Mouse (Mus musculus): ENCODE data around the gene Timp4. TPM values are rescaled to one million over a fixed set of nuclear protein-coding genes. Genes with fewer than 3 reads are reported as not detected.
"Not testable (repeated sequence)": the region's sequence is repeated elsewhere in the genome, so short reads cannot be mapped to it uniquely, and the experiment has no call there.

The Timp4 gene
- total RNA-seq, 2 experiments from 2014 or later: 19.9 to 22.0 TPM

DNA sequence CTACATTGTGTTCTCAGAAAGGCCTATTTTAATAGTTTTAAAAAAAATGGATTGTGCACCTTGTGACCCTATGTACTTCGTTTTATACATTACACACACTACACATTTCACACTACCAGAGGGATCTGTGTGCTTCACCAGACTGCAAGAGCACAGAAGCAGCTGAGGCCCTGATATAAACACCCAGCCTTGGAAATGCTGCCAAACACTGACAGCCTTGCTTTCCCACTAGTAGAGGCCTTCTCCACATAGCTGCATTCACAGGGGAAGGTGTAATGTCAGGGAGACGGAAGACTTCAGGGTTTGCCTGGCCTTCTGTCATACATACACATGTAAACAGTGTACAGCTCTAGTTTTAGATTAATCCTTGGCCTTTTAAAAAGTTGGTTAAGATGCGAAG lies 3.2 kb upstream of the Timp4 start:
- no peak for DNase-seq (ENCODE audit: low spot score in 2 of 2)

DNA sequence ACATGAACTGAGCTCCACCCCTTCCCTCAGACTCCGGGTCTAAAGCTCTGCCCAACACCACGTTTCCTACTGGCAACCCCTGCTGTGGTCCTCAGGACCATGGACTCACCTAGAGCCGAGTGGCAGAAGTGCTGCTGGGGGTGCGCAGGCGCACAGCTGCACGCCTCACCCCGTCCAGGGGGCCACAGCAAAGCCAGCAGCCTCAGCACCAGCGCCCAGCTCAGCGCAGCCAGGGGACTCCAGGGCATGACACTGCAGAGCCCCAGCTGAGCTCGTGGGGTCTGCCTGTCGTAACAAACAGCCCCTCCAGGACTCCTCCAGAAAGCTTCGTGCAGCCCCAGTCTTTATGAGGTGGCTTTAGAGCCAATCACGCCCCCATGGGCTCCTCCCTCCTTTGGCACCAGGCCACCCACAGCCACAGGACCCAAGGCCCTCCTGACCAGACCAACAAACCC lies 447 bp downstream of the Timp4 start:
- no peak for DNase-seq (ENCODE audit: low spot score in 2 of 2)

DNA sequence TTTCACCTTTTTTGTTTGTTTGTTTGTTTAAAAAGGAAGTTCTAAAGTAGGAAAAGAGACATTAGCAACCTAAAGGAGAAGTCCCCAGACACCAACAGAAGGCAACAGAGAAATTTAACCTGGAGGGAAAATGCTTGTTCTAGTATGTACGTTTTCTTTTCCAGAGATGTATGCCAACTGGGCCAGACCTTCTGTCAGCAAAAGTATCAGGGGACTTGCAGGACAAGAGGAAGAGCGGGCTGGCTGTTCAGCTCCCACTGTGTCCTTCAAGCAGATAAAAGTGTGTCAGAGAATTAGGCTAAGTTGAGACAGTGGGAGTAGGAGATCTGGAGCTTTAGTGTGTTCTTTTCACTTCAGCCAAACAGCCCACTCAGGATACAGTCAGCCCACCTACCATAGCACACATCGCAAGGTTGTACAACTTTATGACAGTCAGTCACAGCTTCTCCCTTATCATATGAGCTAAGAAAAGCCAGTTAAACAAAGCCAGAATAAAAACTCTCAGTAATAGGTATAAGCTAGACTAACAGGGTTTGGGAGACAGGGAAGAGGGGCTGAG lies 6.4 kb downstream of the Timp4 start:
- no peak for DNase-seq (ENCODE audit: low spot score in 2 of 2)

DNA sequence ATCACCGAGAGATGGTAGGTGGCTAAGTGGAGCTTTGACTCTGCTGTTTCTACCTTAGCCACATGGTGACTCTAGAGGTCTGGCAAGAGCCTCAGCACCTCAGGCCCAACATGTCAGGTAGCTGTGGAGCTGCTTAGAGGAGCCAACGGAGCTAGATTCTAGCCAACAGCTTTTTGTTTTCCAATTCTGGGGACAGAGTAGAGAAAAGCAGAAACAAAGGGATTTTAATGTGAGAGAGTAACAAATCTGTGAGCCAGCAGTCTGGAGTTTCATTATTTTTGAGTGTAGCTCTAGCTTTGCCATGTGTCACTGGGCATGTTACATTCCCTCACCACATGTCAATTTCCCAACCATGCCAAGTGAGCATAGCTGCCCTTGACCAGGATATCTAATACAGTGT lies 7.8 kb downstream of the Timp4 start:
- no peak for DNase-seq (ENCODE audit: low spot score in 2 of 2)

DNA sequence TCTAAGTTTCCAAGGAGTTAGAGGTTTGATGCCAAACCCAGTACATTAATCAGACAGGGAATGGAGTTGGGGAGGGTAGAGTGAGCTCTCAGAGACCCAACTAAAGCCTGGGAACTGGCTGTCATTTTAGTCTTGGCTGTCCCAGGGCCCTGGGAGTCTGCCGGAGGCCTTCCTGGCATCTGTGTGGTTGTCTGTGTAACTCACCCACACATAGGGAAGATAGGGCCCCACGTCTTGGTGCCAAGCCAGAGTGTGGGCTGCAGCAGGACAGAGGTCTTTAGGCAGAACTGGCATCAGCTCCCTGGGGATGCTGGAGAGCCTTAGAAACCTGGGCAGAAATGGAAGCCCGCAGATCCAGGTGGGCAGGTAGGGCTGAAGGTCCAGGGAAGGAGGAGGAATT lies 10.1 kb downstream of the Timp4 start:
- DNase-seq (ENCODE audit: low spot score in 2 of 2): no peak

DNA sequence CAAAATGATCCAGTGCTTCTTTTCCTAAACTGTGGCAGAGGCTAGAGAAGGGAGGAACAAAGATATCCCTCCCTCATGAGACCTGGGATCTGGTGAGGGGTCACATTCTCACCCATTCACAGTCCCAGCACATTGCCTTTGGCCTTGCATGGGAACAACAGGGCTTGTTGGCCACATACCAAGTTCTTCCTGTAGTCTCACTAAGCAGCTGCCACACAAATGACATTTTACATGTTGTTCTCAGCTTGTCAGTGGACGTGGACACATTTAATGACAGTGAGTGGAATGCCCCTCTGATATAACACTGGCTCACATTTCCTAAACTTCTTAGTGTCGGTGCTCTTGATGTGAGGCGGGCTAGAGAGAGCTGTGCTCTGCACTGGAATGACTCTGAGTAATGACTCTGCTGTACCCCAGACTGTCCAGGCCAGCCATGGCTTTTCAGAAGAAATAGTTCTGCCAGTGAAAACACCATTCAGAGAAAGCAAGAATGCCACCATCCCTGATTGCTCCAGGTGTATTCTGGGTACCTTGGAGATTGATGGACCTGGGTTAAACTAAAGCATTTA lies 10.8 kb downstream of the Timp4 start:
- DNase-seq (ENCODE audit: low spot score in 2 of 2): no peak

DNA sequence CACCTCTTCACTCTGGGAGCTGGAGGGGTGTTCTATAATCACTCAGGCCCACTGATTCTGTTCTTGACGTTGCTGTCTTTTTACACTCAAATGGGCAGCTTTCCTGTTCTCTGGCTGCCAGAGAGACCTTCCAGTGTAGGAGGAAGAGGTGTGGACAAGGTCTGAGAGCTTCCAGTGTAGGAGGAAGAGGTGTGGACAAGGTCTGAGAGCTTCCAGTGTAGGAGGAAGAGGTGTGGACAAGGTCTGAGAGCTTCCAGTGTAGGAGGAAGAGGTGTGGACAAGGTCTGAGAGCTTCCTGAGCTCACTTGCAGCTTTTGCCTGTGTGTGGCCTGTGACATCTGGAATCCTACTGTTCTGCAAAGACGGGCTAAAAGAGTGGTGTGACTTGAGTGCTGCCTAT lies 11.6 kb downstream of the Timp4 start:
- DNase-seq (ENCODE audit: low spot score in 2 of 2): not testable (repeated sequence)

DNA sequence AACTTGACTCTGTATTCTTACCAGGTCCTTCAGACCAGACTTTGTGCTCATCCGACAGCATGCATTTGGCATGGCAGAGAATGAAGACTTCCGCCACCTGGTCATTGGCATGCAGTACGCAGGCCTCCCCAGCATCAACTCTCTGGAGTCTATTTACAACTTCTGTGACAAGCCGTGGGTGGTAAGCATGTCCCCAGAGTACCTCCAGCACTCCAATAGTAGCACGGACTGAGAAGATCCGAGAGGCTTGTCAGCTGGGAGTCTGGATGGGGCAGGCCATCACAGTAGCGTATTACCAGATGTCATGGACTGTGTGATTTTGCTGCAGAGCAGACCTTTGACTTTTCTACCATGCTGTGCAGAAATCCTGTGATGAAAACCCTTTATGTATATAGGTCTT lies 12.7 kb downstream of the Timp4 start:
- DNase-seq (ENCODE audit: low spot score in 2 of 2): no peak

DNA sequence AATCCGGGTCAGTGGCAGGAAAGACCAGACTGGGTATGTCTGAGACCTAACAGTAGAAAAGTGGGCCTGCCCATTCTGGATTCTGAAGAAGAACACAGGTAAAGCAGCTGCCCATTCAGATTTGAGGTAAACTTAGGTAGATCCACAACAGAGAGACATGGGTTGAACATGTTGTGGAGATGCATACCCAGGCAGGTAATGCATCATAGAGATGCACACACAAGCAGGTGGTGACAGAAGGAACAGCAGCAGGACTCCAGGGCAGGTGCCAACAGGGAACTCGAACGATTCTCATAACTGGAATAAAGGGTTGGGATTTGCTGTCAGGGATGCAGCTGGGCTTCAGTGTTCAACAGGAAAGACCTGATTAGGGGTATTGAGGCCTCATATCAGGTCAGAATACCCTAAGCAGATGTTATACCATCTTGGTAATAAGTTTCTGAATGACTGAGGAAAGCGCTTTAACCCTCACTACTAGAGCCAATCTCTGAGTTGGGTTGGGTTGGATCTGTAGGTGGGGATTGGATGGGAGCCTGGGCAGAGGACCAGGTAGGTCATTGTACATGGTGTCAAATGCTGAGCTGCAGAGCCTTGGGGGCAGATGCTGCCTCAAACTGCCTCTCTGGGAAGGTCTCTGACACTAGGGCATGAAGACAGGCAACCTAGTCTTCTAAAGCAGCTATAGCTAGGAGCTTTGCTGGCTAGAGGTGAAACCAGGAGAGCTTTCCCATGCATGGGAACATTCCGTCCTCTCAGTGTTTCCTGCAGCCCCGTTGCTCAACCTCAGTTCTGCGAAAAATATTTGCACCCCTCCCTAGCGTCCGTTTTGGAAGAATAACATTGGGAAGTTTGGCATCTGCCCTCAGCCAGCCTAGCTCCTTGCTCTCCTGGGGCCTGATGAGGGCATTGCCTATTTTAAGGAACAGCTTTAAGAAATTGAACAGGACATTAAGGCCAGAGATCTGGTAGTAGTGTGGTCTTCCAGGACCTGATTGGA lies 13.7 kb downstream of the Timp4 start:
- no peak for DNase-seq (ENCODE audit: low spot score in 2 of 2)

DNA sequence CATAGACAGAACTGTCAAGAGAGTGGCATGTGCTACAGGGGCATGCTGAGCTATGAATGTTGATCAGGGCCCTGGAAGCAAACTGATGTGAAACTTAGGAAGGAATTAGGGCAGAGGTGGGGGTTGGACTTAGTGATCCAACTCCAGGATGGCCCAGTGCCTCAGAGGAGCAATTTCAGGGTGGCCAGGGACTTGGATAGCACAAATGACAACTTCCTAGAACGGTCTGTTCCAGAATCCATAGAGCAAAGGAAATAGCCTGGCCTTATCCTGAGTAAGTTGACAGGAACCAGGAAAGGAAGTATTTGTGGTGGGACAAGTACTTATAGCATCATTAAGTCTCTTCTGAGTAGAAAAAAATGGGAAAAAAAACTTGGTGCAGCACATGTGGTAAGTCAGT lies 19.4 kb downstream of the Timp4 start:
- DNase-seq (ENCODE audit: low spot score in 2 of 2): no peak

DNA sequence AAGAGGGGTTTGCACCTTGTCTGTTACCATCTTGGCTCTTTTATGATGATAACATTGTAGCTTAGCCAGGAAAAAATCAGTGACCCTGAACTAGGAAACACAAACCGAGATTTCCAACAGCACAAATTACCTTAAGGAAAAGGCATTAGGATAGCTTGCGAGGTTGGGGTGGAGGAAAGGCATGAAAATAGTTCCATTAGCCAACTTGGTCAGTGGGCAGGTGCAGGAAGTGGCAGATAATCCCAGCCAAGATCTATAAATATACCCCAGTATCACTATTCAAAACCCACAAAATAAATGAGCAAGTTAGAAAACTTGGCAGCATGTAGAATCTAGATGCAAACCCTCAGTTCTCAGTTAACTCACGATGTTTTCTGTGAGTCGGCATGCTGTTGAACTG lies 20.2 kb downstream of the Timp4 start:
- DNase-seq (ENCODE audit: low spot score in 2 of 2): no peak

DNA sequence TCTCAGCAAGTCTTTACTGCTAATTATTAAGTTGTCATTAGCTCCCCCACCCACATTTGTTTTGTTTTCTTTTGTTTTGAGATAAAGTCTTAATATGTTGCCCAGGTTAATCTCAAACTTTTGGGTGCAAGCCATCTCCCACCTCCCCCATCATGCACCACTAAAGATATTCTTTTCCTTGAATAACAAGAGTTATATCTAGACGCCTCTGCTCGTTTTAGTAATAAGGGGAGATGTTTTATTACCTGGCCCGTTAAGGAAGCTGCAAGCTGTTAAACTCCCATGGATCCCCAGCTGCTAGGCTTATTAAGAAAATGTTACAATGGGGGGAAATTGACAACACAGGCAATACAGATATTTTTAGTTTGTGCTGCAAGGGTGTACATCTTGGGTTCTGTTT lies 21.4 kb downstream of the Timp4 start:
- DNase-seq (ENCODE audit: low spot score in 2 of 2): no peak

DNA sequence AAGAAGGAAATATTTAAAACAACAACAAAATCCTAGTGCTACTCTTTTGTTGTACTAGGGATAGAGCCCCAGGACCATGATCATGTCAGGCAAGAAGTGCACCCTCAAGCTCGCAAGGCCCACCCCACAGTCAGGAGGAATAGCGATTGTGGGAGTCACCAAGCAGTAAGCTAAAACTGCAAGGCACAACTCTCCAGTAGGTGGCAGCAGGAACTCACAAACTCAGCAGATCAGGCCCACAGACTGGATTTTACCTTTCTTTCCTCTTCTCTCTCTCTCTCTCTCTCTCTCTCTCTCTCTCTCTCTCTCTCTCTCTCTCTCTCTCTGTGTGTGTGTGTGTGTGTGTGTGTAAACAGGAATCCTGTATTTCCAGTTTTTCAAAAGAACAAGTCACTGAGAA lies 24.5 kb downstream of the Timp4 start:
- DNase-seq (ENCODE audit: low spot score in 2 of 2): peak; percentile 73 to 92

DNA sequence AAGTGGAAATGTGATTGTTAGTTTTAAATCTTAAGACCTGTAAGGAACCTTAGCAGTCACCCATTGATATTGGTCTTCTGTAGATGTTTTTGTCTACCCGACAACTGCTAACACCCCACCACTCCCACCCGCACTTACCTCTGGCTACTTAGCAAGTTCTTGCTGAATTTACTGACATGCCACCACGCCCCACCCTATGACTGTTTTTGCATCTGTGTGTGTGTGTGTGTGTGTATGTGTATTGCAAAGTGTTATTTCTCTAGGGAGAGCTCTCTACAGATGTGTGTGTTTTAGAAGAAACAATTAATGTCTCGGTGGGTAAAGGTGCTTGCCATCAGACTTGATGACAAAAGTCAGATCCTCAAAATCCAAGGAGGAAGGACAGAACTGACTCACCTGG lies 25.0 kb downstream of the Timp4 start, which contains the start of gene Gm17482:
Gm17482 (plus strand) TSS at position 301 of the 400 bp plus-strand sequence.
- no peak for DNase-seq (ENCODE audit: low spot score in 2 of 2)

DNA sequence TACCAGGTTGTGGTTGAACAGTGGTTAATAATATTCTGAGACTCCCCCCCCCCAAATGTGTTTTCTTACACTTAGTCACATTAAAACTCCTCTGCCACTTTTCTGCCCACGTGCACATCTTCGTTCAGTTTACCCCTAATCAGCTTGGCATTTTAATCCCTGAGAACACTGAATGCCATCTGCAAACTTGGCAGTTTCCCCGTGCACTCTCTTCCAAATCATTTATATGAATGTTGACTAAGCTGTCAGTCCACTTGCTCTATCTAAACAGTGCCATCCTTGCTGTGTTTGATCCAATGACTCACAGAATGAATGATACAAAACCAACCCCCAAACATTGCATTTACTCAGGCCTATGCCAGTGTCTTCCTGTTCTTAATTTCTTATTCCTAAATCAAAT lies 26.5 kb downstream of the Timp4 start:
- peak; percentile 80 to 93 for DNase-seq (ENCODE audit: low spot score in 2 of 2)

DNA sequence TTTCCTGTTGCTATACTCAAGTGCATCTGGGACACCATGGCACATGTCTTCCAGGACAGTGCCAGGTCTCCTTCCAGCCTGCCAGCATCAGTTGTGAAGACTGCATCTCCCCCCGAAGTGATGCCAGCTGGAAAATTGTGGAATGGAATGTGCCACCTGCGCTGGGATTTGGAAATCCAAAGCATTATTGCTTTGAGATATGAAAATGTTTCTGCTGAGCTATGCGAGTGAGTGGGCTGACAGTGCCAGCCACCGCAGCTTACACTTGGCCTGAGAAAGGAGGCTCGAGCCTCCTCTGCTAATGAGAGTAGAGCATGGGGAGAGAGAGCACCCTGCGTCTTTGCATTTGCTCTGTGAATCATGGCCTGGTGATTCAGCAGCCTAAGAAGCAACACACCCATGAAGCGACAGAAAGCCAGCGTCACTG lies 30.8 kb downstream of the Timp4 start:
- DNase-seq (ENCODE audit: low spot score in 2 of 2): peak; percentile 42 to 59

DNA sequence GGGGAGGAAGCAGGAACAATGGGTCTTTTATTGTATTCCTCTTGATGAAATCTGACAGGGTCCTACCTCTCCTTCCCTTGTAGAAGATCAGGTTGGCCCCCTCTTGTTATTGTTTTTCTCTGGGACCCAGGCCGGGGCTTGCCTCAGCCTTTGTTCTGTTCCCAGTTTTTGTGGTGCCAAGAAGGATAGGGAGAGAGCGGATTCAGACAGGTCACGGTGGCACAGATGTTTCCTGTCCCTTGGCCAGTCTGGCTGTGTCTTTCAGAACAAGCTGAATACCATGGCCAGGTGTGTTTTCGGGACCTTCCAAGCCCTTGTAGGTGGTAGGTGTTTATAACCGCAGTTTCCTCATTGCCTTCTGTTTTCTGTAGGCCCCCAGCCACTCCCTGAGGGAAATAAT lies 38.9 kb downstream of the Timp4 start:
- DNase-seq (ENCODE audit: low spot score in 2 of 2): no peak

DNA sequence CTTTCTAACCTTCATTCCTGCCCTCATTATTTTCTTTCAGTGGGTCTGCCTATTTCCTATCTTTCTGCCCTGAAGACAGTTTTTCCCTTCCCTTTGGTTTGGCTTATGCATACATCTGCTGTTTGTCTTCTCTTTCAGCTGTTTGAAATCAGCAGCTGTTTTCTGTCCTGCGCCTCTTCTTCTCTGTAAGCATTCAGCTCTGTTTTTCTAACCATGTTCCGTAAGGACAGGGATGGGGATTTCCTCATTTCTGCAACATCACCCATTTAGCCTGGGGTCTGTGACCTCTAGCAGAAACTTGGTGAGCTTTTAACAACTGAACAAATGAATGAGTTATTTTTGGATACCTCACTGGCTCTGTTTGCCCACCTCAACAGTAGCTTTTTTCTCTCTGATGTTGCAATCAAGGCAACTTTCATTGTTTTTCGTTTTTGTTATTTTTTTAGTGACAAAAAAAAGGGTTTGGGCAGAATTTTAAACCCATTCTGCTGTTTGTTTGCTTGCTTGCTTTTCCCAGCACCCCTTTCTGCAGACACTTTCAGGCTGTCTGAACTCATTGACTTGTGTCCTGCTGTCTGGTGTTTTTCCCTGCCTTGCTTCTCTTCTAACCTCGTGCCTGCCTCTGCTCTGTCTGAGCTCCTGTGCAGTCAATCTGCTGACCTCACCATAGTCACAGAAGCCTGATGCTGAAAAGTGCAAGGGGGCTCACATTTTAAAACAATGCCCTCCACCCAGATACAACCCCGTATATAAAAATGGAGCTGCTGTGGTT lies 39.7 kb downstream of the Timp4 start:
- no peak for DNase-seq (ENCODE audit: low spot score in 2 of 2)

DNA sequence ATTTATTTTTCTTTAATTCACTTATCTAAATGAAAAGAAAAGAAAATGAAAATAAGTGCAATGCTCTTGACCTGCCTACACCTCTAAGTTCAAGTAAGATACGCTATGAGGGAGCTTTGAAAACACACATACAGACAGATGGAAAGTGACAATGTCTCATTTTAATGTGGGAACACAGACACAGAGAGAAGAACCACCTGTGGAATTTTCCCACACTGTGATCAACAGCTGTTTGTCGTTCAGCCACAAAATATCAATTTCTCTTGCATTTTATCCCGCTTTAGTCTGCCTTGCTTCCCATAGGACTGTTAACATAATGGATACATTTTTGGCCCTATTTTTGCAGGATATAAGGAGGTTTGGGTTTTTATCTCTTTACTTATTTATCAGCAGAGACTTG lies 41.2 kb downstream of the Timp4 start:
- DNase-seq (ENCODE audit: low spot score in 2 of 2): no peak

DNA sequence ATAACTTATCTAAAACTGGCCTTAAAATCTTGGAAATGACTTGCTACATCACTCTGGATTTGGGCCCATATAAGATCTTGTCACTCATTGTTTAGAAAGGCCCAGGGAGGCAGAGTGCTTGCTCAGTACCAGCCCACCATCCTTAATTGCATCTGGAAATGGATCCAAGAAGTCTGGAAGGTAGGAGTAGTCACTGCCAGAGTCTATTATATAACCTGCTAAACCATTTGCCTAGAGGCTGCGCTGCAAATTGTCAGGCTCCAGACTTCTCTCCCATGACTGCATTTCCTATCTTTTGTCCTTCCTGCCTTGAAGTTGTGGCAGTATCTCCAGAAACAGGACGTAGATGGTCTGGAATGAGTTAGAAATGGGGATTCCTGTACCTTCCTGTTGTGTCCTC lies 41.8 kb downstream of the Timp4 start:
- peak in 1 of 2 experiments; percentile 71 for DNase-seq (ENCODE audit: low spot score in 2 of 2)

DNA sequence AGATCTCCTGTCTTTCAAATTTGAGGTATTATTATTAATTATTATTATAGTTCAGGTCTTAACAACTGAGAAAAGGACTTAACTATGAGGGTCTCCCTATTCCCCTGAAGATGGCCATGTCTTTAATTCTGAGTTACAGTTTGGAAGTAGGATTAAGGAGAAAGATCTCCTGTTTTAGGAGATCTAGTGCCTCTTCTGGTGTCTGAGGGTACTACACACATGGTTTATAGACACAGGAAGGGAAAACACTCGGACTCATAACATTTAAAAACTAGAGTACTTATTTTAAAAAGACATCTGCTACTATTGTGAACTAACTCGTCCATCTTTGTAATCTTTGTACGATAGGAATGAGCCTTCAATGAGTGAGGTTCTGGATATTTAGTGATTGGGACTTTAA lies 49.0 kb downstream of the Timp4 start:
- DNase-seq (ENCODE audit: low spot score in 2 of 2): no peak

Measured in layer of hippocampus, adult 18-20 months (tissue).